Mouse (Mus musculus) heart, embryonic 11.5 days (tissue): ENCODE results near the gene Naa10. TPM values are rescaled to one million over a fixed set of nuclear protein-coding genes. Genes with fewer than 3 reads are reported as not detected.

Experiments used
- polyA plus RNA-seq: library from polyadenylated mRNA; unstranded; fragments of >200 nt; fragmentation: Nextera tagmentation; extraction: Ambion mirVana; gene quantifications from 2 replicates; pipeline ENCODE4 v1.2.1, GENCODE M21; 2014

The Naa10 gene
- polyA plus RNA-seq, 1 experiment from 2014 or later, result 94.3 TPM

Other genes starting within 250 kb of the Naa10 start
- gene Slc6a8, start 248.8 kb downstream of the Naa10 start, polyA plus RNA-seq, result 6.9 and 8.2 TPM in 2 replicates
- gene Bcap31, start 205.8 kb downstream of the Naa10 start, polyA plus RNA-seq, result 171 and 188 TPM in 2 replicates
- gene Abcd1, start 205.3 kb downstream of the Naa10 start, polyA plus RNA-seq, result 8.1 and 9.2 TPM in 2 replicates
- 0.16 and 0.27 TPM in 2 replicates for gene Plxnb3, start 164.9 kb downstream of the Naa10 start, polyA plus RNA-seq
- gene Srpk3, start 147.5 kb downstream of the Naa10 start, polyA plus RNA-seq, result 52.6 and 57.9 TPM in 2 replicates
- 285 and 302 TPM in 2 replicates for gene Idh3g, start 135.0 kb downstream of the Naa10 start, polyA plus RNA-seq
- 159 and 162 TPM in 2 replicates for gene Ssr4, start 134.9 kb downstream of the Naa10 start, polyA plus RNA-seq
- 0.33 and 0.46 TPM in 2 replicates for gene Pdzd4, start 97.0 kb downstream of the Naa10 start, polyA plus RNA-seq
- not detected in 2 replicates for gene Avpr2, start 29.8 kb downstream of the Naa10 start, polyA plus RNA-seq
- 1.3 and 2.2 TPM in 2 replicates for gene L1cam, start 25.8 kb downstream of the Naa10 start, polyA plus RNA-seq
- 0.96 and 1.3 TPM in 2 replicates for gene Arhgap4, start 74 bp downstream of the Naa10 start, polyA plus RNA-seq
- 51.6 and 64.0 TPM in 2 replicates for gene Renbp, start 8.9 kb upstream of the Naa10 start, polyA plus RNA-seq
- gene Hcfc1, start 44.4 kb upstream of the Naa10 start, polyA plus RNA-seq, result 42.6 and 52.1 TPM in 2 replicates
- gene Irak1, start 102.0 kb upstream of the Naa10 start, polyA plus RNA-seq, result 39.3 and 40.7 TPM in 2 replicates
- gene Opn1mw, start 205.5 kb upstream of the Naa10 start, polyA plus RNA-seq, result not detected in 2 replicates
- gene Mecp2, start 213.4 kb upstream of the Naa10 start, polyA plus RNA-seq, result 9.8 and 11.9 TPM in 2 replicates
- gene Tex28, start 245.9 kb upstream of the Naa10 start, polyA plus RNA-seq, result not detected in 2 replicates